ENCODE assay signal across 25 mouse cellular contexts in genomic region chr9:66623627-66624026, GRCm38 (mm10).
"Had no signal": no experiment of that assay in that cellular context is flagged by ENCODE, and none has a peak within 500 bp of the region (broad histone marks: within the 10 kb centered on the region; RNA-seq: fewer than 3 reads in every experiment).

No protein-coding gene starts in this region.

- H3K27me3 ChIP-seq: heart, embryonic 13.5 days; heart, embryonic 15.5 days; hindbrain, embryonic 13.5 days; hindbrain, embryonic 15.5 days; limb, embryonic 12.5 days; liver, embryonic 13.5 days; liver, embryonic 15.5 days had no signal

- DNase-seq: gastrocnemius, adult 2 months; gastrocnemius, postnatal 14 days; gastrocnemius, postnatal 36 days; heart, adult 2 months; heart, postnatal 14 days; heart, postnatal 36 days; kidney, adult 11 months; kidney, adult 8-10 months; kidney, postnatal 10 days; kidney, postnatal 25 days; kidney, postnatal 4 days; liver; liver, embryonic 13.5 days had no signal

- H3K4me3 ChIP-seq: gastrocnemius, adult 2 months; heart, adult 2 months; heart, embryonic 13.5 days; heart, embryonic 15.5 days; hindbrain, embryonic 13.5 days; hindbrain, embryonic 15.5 days; layer of hippocampus, adult 2 months; left cerebral cortex, adult 2 months; limb, embryonic 10.5 days; limb, embryonic 12.5 days; liver, embryonic 13.5 days; liver, embryonic 15.5 days had no signal

- H3K27ac ChIP-seq: gastrocnemius, adult 2 months; heart, adult 2 months; heart, embryonic 13.5 days; heart, embryonic 15.5 days; hindbrain, embryonic 13.5 days; hindbrain, embryonic 15.5 days; hindbrain, postnatal 0 days; layer of hippocampus, adult 2 months; left cerebral cortex, adult 2 months; limb, embryonic 10.5 days; limb, embryonic 12.5 days; liver, embryonic 13.5 days; liver, embryonic 15.5 days had no signal

- H3K4me2 ChIP-seq: heart, embryonic 13.5 days; heart, embryonic 15.5 days; hindbrain, embryonic 13.5 days; hindbrain, embryonic 15.5 days; limb, embryonic 12.5 days; liver, embryonic 11.5 days; liver, embryonic 13.5 days; liver, embryonic 15.5 days had no signal

- H3K9ac ChIP-seq: heart, embryonic 13.5 days; heart, embryonic 15.5 days; hindbrain, embryonic 13.5 days; hindbrain, embryonic 15.5 days; limb, embryonic 12.5 days; liver, embryonic 13.5 days; liver, embryonic 15.5 days had no signal

- H3K9me3 ChIP-seq: heart, embryonic 13.5 days; heart, embryonic 15.5 days; hindbrain, embryonic 13.5 days; hindbrain, embryonic 15.5 days; limb, embryonic 10.5 days; limb, embryonic 12.5 days; liver, embryonic 13.5 days; liver, embryonic 15.5 days had no signal

- H3K36me3 ChIP-seq: heart, embryonic 13.5 days; heart, embryonic 15.5 days; hindbrain, embryonic 13.5 days; hindbrain, embryonic 15.5 days; limb, embryonic 10.5 days; limb, embryonic 12.5 days; liver, embryonic 13.5 days; liver, embryonic 15.5 days had no signal

- ATAC-seq: hindbrain, postnatal 0 days; intestine, embryonic 16.5 days had no signal
